Mouse (Mus musculus): ENCODE measurements around the gene Vangl2. TPM values are rescaled to one million over a fixed set of nuclear protein-coding genes. Genes with fewer than 3 reads are reported as not detected.

Vangl2 gene
- polyA plus RNA-seq, 1 experiment, result 1.6 TPM

- H3K27me3 ChIP-seq (ENCODE audit: control insufficient read depth, insufficient read depth, low read length), result peaks cover 7% of the 10 kb centered on the region
- H3K36me3 ChIP-seq (ENCODE audit: control insufficient read depth, insufficient read depth, low read length), result no peaks in the 10 kb centered on the region
- H3K4me1 ChIP-seq (ENCODE audit: control insufficient read depth, insufficient read depth, insufficient read length, low read length), result peaks cover 2% of the 10 kb centered on the region; the same call in 1 of the 2 replicates
- TF ChIP-seq CTCF (IDR thresholded peaks at IDR 0.05; ENCODE audit: extremely low read depth, insufficient read length, insufficient replicate concordance, low read depth, low read length) (no peak), POLR2A (IDR thresholded peaks at IDR 0.05; ENCODE audit: low read depth, low read length) (no peak)
- H3K4me3 ChIP-seq (ENCODE audit: low read depth, low read length), result no peak overlapping the region
- no peak overlapping the region for H3K27ac ChIP-seq (ENCODE audit: insufficient read depth, low read depth, low read length)
- 84% methylated on average over 9 of the region's 9 CpGs for WGBS
Observed at GRCm38 (mm10) chr1:172024140-172024895, 3.9 kb downstream of the Vangl2 start.

- no peak overlapping the region for H3K4me3 ChIP-seq (ENCODE audit: low read depth, low read length)
- 88% methylated on average over 10 of the region's 10 CpGs for WGBS
- no peaks in the 10 kb centered on the region for H3K36me3 ChIP-seq (ENCODE audit: control insufficient read depth, insufficient read depth, low read length)
- no peak overlapping the region for H3K27ac ChIP-seq (ENCODE audit: insufficient read depth, low read depth, low read length)
- no peak for TF ChIP-seq CTCF (IDR thresholded peaks at IDR 0.05; ENCODE audit: extremely low read depth, insufficient read length, insufficient replicate concordance, low read depth, low read length)
- no peak for TF ChIP-seq POLR2A (IDR thresholded peaks at IDR 0.05; ENCODE audit: low read depth, low read length)
- H3K27me3 ChIP-seq (ENCODE audit: control insufficient read depth, insufficient read depth, low read length), result no peaks in the 10 kb centered on the region
- H3K4me1 ChIP-seq (ENCODE audit: control insufficient read depth, insufficient read depth, insufficient read length, low read length), result no peaks in the 10 kb centered on the region; the same call in 1 of the 2 replicates
Observed at GRCm38 (mm10) chr1:172019863-172020521, 8.3 kb downstream of the Vangl2 start.

GRCm38 (mm10) chr1:172019339-172019738 is 8.9 kb downstream of the Vangl2 start:
- TF ChIP-seq CTCF (IDR thresholded peaks at IDR 0.05; ENCODE audit: extremely low read depth, insufficient read length, insufficient replicate concordance, low read depth, low read length) (no peak), POLR2A (IDR thresholded peaks at IDR 0.05; ENCODE audit: low read depth, low read length) (no peak)
- Histone ChIP-seq H3K4me3 (ENCODE audit: low read depth, low read length) (no peak overlapping the region), H3K27me3 (ENCODE audit: control insufficient read depth, insufficient read depth, low read length) (no peaks in the 10 kb centered on the region), H3K4me1 (ENCODE audit: control insufficient read depth, insufficient read depth, insufficient read length, low read length) (no peaks in the 10 kb centered on the region; the same call in 1 of the 2 replicates), H3K36me3 (ENCODE audit: control insufficient read depth, insufficient read depth, low read length) (no peaks in the 10 kb centered on the region), H3K27ac (ENCODE audit: insufficient read depth, low read depth, low read length) (no peak overlapping the region)
- WGBS, result 81% methylated on average over 4 of the region's 4 CpGs

- TF ChIP-seq POLR2A (IDR thresholded peaks at IDR 0.05; ENCODE audit: low read depth, low read length), result no peak
- no peak for TF ChIP-seq CTCF (IDR thresholded peaks at IDR 0.05; ENCODE audit: extremely low read depth, insufficient read length, insufficient replicate concordance, low read depth, low read length)
- no peak overlapping the region for H3K4me3 ChIP-seq (ENCODE audit: low read depth, low read length)
- WGBS, result 91% methylated on average over 9 of the region's 9 CpGs
- H3K36me3 ChIP-seq (ENCODE audit: control insufficient read depth, insufficient read depth, low read length), result no peaks in the 10 kb centered on the region
- no peaks in the 10 kb centered on the region for H3K27me3 ChIP-seq (ENCODE audit: control insufficient read depth, insufficient read depth, low read length)
- no peak overlapping the region for H3K27ac ChIP-seq (ENCODE audit: insufficient read depth, low read depth, low read length)
- no peaks in the 10 kb centered on the region; the same call in 1 of the 2 replicates for H3K4me1 ChIP-seq (ENCODE audit: control insufficient read depth, insufficient read depth, insufficient read length, low read length)
Observed at GRCm38 (mm10) chr1:172018336-172019311, 9.6 kb downstream of the Vangl2 start.

GRCm38 (mm10) chr1:172017517-172018070 is 10.7 kb downstream of the Vangl2 start:
- TF ChIP-seq POLR2A (IDR thresholded peaks at IDR 0.05; ENCODE audit: low read depth, low read length), result no peak
- TF ChIP-seq CTCF (IDR thresholded peaks at IDR 0.05; ENCODE audit: extremely low read depth, insufficient read length, insufficient replicate concordance, low read depth, low read length), result no peak
- WGBS, result 86% methylated on average over 6 of the region's 6 CpGs
- no peaks in the 10 kb centered on the region for H3K27me3 ChIP-seq (ENCODE audit: control insufficient read depth, insufficient read depth, low read length)
- no peaks in the 10 kb centered on the region; the same call in 1 of the 2 replicates for H3K4me1 ChIP-seq (ENCODE audit: control insufficient read depth, insufficient read depth, insufficient read length, low read length)
- H3K27ac ChIP-seq (ENCODE audit: insufficient read depth, low read depth, low read length), result no peak overlapping the region
- no peak overlapping the region for H3K4me3 ChIP-seq (ENCODE audit: low read depth, low read length)
- H3K36me3 ChIP-seq (ENCODE audit: control insufficient read depth, insufficient read depth, low read length), result no peaks in the 10 kb centered on the region

- no peaks in the 10 kb centered on the region for H3K27me3 ChIP-seq (ENCODE audit: control insufficient read depth, insufficient read depth, low read length)
- 74% methylated on average over 6 of the region's 6 CpGs for WGBS
- no peak overlapping the region for H3K27ac ChIP-seq (ENCODE audit: insufficient read depth, low read depth, low read length)
- no peaks in the 10 kb centered on the region for H3K36me3 ChIP-seq (ENCODE audit: control insufficient read depth, insufficient read depth, low read length)
- H3K4me1 ChIP-seq (ENCODE audit: control insufficient read depth, insufficient read depth, insufficient read length, low read length), result no peaks in the 10 kb centered on the region; the same call in 1 of the 2 replicates
- H3K4me3 ChIP-seq (ENCODE audit: low read depth, low read length), result no peak overlapping the region
- TF ChIP-seq CTCF (IDR thresholded peaks at IDR 0.05; ENCODE audit: extremely low read depth, insufficient read length, insufficient replicate concordance, low read depth, low read length), result no peak
- no peak for TF ChIP-seq POLR2A (IDR thresholded peaks at IDR 0.05; ENCODE audit: low read depth, low read length)
Observed at GRCm38 (mm10) chr1:172016660-172017516, 11.4 kb downstream of the Vangl2 start.

Data from small intestine, adult 2 months (tissue).